Mouse (Mus musculus) kidney, embryonic 15.5 days (tissue): ENCODE results near the gene Pbsn. TPM values are rescaled to one million over a fixed set of nuclear protein-coding genes. Genes with fewer than 3 reads are reported as not detected.
"Not testable (repeated sequence)": the region's sequence is repeated elsewhere in the genome, so short reads cannot be mapped to it uniquely, and the experiment has no call there.

Source experiments
- ATAC-seq: fragments of 200-750 bp; cut with Nextera tagmentation; replicated peaks from 2 replicates; pipeline ENCODE4 v1.8.0; 2017; ENCODE audit warnings: moderate TSS enrichment; ENCODE audit not compliant: low FRiP score
- H3K27ac ChIP-seq: fragments of 300-500 bp; sonication (generic); 2 replicates; pipeline ENCODE4 v1.5.1; 2015; ENCODE audit warnings: mild to moderate bottlenecking, inconsistent platforms
- H3K27me3 ChIP-seq: fragments of 300-500 bp; sonication (generic); 2 replicates; pipeline ENCODE4 v1.6.1; 2015; ENCODE audit warnings: inconsistent platforms
- H3K36me3 ChIP-seq: fragments of 300-500 bp; sonication (generic); 2 replicates; pipeline ENCODE4 v1.6.1; 2015; ENCODE audit warnings: inconsistent platforms
- H3K4me1 ChIP-seq: fragments of 300-500 bp; sonication (generic); 2 replicates; pipeline ENCODE4 v1.6.1; 2015; ENCODE audit warnings: inconsistent platforms
- H3K4me2 ChIP-seq: fragments of 300-500 bp; sonication (generic); 2 replicates; pipeline ENCODE4 v1.6.1; 2015; ENCODE audit warnings: moderate library complexity, mild to moderate bottlenecking, inconsistent platforms
- H3K4me3 ChIP-seq: fragments of 300-500 bp; sonication (generic); replicated peaks from 2 replicates; pipeline ENCODE4 v1.5.1; 2015; ENCODE audit warnings: mild to moderate bottlenecking, inconsistent platforms
- H3K9ac ChIP-seq: fragments of 300-500 bp; sonication (generic); 2 replicates; pipeline ENCODE4 v1.6.1; 2015; ENCODE audit warnings: mild to moderate bottlenecking, inconsistent platforms
- H3K9me3 ChIP-seq: fragments of 300-500 bp; sonication (generic); replicated peaks from 2 replicates; pipeline ENCODE4 v1.6.1; 2016; ENCODE audit warnings: inconsistent platforms
- WGBS: fragments of 180-500 bp; shearing (Covaris S2); methylation state at CpG from one replicate; pipeline ENCODE4 v1.1.7; 2015; ENCODE audit warnings: mixed read lengths; 5-methylcytosine and 5-hydroxymethylcytosine counted together
- polyA plus RNA-seq: library from polyadenylated mRNA; unstranded; fragments of >200 nt; fragmentation: Nextera tagmentation; extraction: Ambion mirVana; gene quantifications from 2 replicates; pipeline ENCODE4 v1.2.1, GENCODE M21; 2015

Gene Pbsn
- polyA plus RNA-seq: not detected in 2 replicates

- WGBS: 80% methylated on average over 1 of the region's 1 CpGs
- Histone ChIP-seq H3K4me2 (no peak within 1 kb of the TSS), H3K36me3 (no peaks in the 10 kb centered on the region), H3K4me3 (no peak within 1 kb of the TSS), H3K9ac (no peak within 1 kb of the TSS), H3K27me3 (no peaks in the 10 kb centered on the region), H3K4me1 (no peaks in the 10 kb centered on the region), H3K27ac (no peak within 1 kb of the TSS), H3K9me3 (no peaks in the 10 kb centered on the region)
- no peak for ATAC-seq
These were observed at the start of gene Pbsn for GRCm38 (mm10) chrX:77853523-77853922. Gene Pbsn (minus strand): TSS chrX:77853623.

- H3K4me2 ChIP-seq, ATAC-seq, H3K4me3 ChIP-seq, H3K9ac ChIP-seq, H3K9me3 ChIP-seq, H3K27me3 ChIP-seq, H3K27ac ChIP-seq, H3K4me1 ChIP-seq, H3K36me3 ChIP-seq: not testable (repeated sequence)
- 52% methylated on average over 2 of the region's 4 CpGs for WGBS
These were observed 26.6 kb upstream of the Pbsn start for GRCm38 (mm10) chrX:77880033-77880432.

- WGBS: 94% methylated on average over 2 of the region's 2 CpGs
- ATAC-seq, H3K27me3 ChIP-seq, H3K4me2 ChIP-seq, H3K9ac ChIP-seq, H3K4me1 ChIP-seq, H3K4me3 ChIP-seq, H3K36me3 ChIP-seq, H3K27ac ChIP-seq, H3K9me3 ChIP-seq: not testable (repeated sequence)
These were observed 11.0 kb upstream of the Pbsn start, which contains the start of gene Gm14744 for GRCm38 (mm10) chrX:77864458-77864857. Gene Gm14744 (plus strand): TSS chrX:77864758.

GRCm38 (mm10) chrX:77812031-77812430 lies 41.4 kb downstream of the Pbsn start:
- ATAC-seq: no peak
- Histone ChIP-seq H3K27me3 (no peaks in the 10 kb centered on the region), H3K9me3 (no peaks in the 10 kb centered on the region), H3K9ac (no peak overlapping the region), H3K4me2 (no peak overlapping the region), H3K4me1 (no peaks in the 10 kb centered on the region), H3K4me3 (no peak overlapping the region), H3K36me3 (no peaks in the 10 kb centered on the region), H3K27ac (no peak overlapping the region)
- 69% methylated on average over 6 of the region's 6 CpGs for WGBS

GRCm38 (mm10) chrX:77810608-77811206 lies 42.7 kb downstream of the Pbsn start:
- peak; percentile 86 for ATAC-seq
- Histone ChIP-seq H3K9ac (peak overlapping the region; percentile 41; the same call in 1 of the 2 replicates), H3K27ac (peak overlapping the region; percentile 72), H3K36me3 (no peaks in the 10 kb centered on the region), H3K4me2 (peak overlapping the region; percentile 54), H3K9me3 (no peaks in the 10 kb centered on the region), H3K27me3 (no peaks in the 10 kb centered on the region), H3K4me3 (peak overlapping the region; percentile 46), H3K4me1 (no peaks in the 10 kb centered on the region)
- 18% methylated on average over 17 of the region's 17 CpGs for WGBS

GRCm38 (mm10) chrX:77808602-77809001 lies 44.8 kb downstream of the Pbsn start:
- H3K4me2 ChIP-seq: no peak overlapping the region
- no peak overlapping the region for H3K4me3 ChIP-seq

GRCm38 (mm10) chrX:77802293-77802692 lies 51.1 kb downstream of the Pbsn start:
- no peak overlapping the region for H3K4me2 ChIP-seq
- no peaks in the 10 kb centered on the region for H3K9me3 ChIP-seq
- 87% methylated on average over 2 of the region's 2 CpGs for WGBS
- H3K27ac ChIP-seq: no peak overlapping the region
- H3K36me3 ChIP-seq: no peaks in the 10 kb centered on the region
- H3K27me3 ChIP-seq: no peaks in the 10 kb centered on the region
- H3K4me1 ChIP-seq: no peaks in the 10 kb centered on the region
- no peak for ATAC-seq
- no peak overlapping the region for H3K9ac ChIP-seq
- H3K4me3 ChIP-seq: no peak overlapping the region

More at GRCm38 (mm10) chrX:77808602-77809001, 44.8 kb downstream of the Pbsn start:
- Histone ChIP-seq H3K4me1 (no peaks in the 10 kb centered on the region), H3K27me3 (no peaks in the 10 kb centered on the region), H3K9ac (no peak overlapping the region), H3K36me3 (no peaks in the 10 kb centered on the region), H3K27ac (no peak overlapping the region), H3K9me3 (no peaks in the 10 kb centered on the region)
- 18% methylated on average over 2 of the region's 2 CpGs for whole genome bisulfite sequencing
- no peak for ATAC-seq

- H3K36me3 ChIP-seq: no peaks in the 10 kb centered on the region
- H3K9ac ChIP-seq: no peak overlapping the region
- H3K4me1 ChIP-seq: no peaks in the 10 kb centered on the region
- ATAC-seq: no peak
- no peak overlapping the region for H3K4me2 ChIP-seq
- H3K9me3 ChIP-seq: no peaks in the 10 kb centered on the region
- no peaks in the 10 kb centered on the region for H3K27me3 ChIP-seq
- H3K27ac ChIP-seq: no peak overlapping the region
- H3K4me3 ChIP-seq: no peak overlapping the region
- WGBS: 50% methylated on average over 1 of the region's 1 CpGs
These were observed 51.9 kb downstream of the Pbsn start for GRCm38 (mm10) chrX:77801543-77801942.

- ATAC-seq: no peak
- Histone ChIP-seq H3K27me3 (no peaks in the 10 kb centered on the region), H3K4me1 (no peaks in the 10 kb centered on the region), H3K9me3 (no peaks in the 10 kb centered on the region), H3K27ac (no peak overlapping the region), H3K4me3 (no peak overlapping the region), H3K9ac (no peak overlapping the region), H3K4me2 (no peak overlapping the region), H3K36me3 (no peaks in the 10 kb centered on the region)
- 69% methylated on average over 3 of the region's 3 CpGs for WGBS
These were observed 53.9 kb downstream of the Pbsn start for GRCm38 (mm10) chrX:77799554-77799953.

GRCm38 (mm10) chrX:77797801-77798200 lies 55.6 kb downstream of the Pbsn start:
- Histone ChIP-seq H3K9me3 (no peaks in the 10 kb centered on the region), H3K4me2 (no peak overlapping the region), H3K27me3 (no peaks in the 10 kb centered on the region), H3K27ac (no peak overlapping the region), H3K4me3 (no peak overlapping the region), H3K9ac (no peak overlapping the region), H3K4me1 (no peaks in the 10 kb centered on the region), H3K36me3 (no peaks in the 10 kb centered on the region)
- ATAC-seq: no peak

- no peaks in the 10 kb centered on the region for H3K4me1 ChIP-seq
- H3K4me3 ChIP-seq: no peak overlapping the region; the same call in 1 of the 2 replicates
- H3K9me3 ChIP-seq: no peaks in the 10 kb centered on the region
- H3K27ac ChIP-seq: peak overlapping the region; percentile 92; the same call in 1 of the 2 replicates
- H3K4me2 ChIP-seq: peak overlapping the region; percentile 63; the same call in 1 of the 2 replicates
- WGBS: 55% methylated on average over 1 of the region's 1 CpGs
- no peaks in the 10 kb centered on the region for H3K27me3 ChIP-seq
- H3K36me3 ChIP-seq: no peaks in the 10 kb centered on the region
- ATAC-seq: no peak
- no peak overlapping the region for H3K9ac ChIP-seq
These were observed 56.5 kb downstream of the Pbsn start for GRCm38 (mm10) chrX:77796916-77797315.

- Histone ChIP-seq H3K27ac (peak within 1 kb of the TSS; percentile 92), H3K4me3 (peak within 1 kb of the TSS; percentile 64), H3K9ac (peak within 1 kb of the TSS; percentile 55)
These were observed 57.1 kb downstream of the Pbsn start, which contains the start of gene Prkx for GRCm38 (mm10) chrX:77796238-77796835. Gene Prkx (minus strand): TSS chrX:77796278.

More at GRCm38 (mm10) chrX:77796238-77796835, 57.1 kb downstream of the Pbsn start, which contains the start of gene Prkx:
- 24% methylated on average over 18 of the region's 19 CpGs for WGBS
- peak; percentile 82 for ATAC-seq
- no peaks in the 10 kb centered on the region for H3K27me3 ChIP-seq
- no peaks in the 10 kb centered on the region for H3K36me3 ChIP-seq
- H3K4me1 ChIP-seq: no peaks in the 10 kb centered on the region
- H3K4me2 ChIP-seq: peak within 1 kb of the TSS; percentile 63
- no peaks in the 10 kb centered on the region for H3K9me3 ChIP-seq
